Mouse (Mus musculus): ENCODE measurements around the gene Pde4dip. TPM values are rescaled to one million over a fixed set of nuclear protein-coding genes. Genes with fewer than 3 reads are reported as not detected.

Gene Pde4dip
- polyA plus RNA-seq, 1 experiment from 2014 or later = 27.1 TPM

Small RNA genes within 50 kb of the gene (microRNA-seq; reads per million reads assigned to microRNA genes)
- not detected for gene Mir7225

Other genes with a start within 250 kb of the Pde4dip start
- gene Prkab2, start 230.5 kb downstream of the Pde4dip start, polyA plus RNA-seq (2014; fragmentation: Nextera tagmentation; extraction: Ambion mirVana) = 8.6 and 8.7 TPM in 2 replicates
- gene Gm17651, start 214.0 kb downstream of the Pde4dip start, polyA plus RNA-seq (2014; fragmentation: Nextera tagmentation; extraction: Ambion mirVana) = not detected in 2 replicates
- 159 and 173 TPM in 2 replicates for gene Sec22b, start 12.5 kb upstream of the Pde4dip start, polyA plus RNA-seq (2014; fragmentation: Nextera tagmentation; extraction: Ambion mirVana)
- gene Notch2, start 124.8 kb upstream of the Pde4dip start, polyA plus RNA-seq (2014; fragmentation: Nextera tagmentation; extraction: Ambion mirVana) = 36.2 and 38.3 TPM in 2 replicates